Mouse (Mus musculus): ENCODE results near the gene Ube2k.
A peak's percentile ranks its signal among the peaks of the same experiment; 100 is the strongest.
"Not testable (repeated sequence)": the region's sequence is repeated elsewhere in the genome, so short reads cannot be mapped to it uniquely, and the experiment has no call there.

Gene Ube2k

DNA sequence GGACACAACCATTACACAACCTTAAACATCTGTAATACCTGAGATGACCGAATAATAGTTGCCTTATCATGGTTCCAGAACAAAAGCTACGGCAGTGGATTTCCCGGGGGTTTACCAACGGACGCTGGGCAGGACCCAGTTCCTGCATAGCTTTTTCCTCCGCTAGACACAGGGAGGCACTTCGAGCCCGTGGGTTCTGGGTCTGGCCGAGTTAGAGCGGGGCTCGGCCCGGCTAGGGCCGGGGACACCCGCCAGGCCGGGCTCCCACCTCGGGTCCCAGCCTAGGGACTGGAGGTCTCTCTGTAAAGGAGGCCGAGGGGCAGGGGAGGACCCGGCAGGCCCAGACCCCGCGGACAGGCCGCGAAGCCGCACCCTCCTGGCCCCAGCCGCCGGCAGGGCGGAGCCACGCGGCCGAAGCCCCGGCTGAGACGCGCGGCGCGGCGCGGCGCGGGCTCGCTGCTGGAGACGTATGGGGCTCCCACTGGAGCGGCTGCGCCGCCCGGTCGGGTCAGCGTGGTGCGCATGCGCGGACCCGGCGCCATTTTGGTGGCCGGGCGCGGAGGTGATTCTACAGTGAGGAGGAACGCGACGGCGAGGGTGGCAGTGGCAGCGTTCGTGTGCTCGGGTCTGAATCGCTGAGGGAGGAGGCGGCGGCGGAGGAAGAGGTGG lies at the start of gene Ube2k, which contains the start of gene Smim14:
Ube2k (plus strand) TSS at position 483 of the 669 bp plus-strand sequence.
Smim14 (minus strand) TSS at position 434 of the 669 bp plus-strand sequence.
- DNase-seq (ENCODE audit: low spot score): peak; percentile 89

DNA sequence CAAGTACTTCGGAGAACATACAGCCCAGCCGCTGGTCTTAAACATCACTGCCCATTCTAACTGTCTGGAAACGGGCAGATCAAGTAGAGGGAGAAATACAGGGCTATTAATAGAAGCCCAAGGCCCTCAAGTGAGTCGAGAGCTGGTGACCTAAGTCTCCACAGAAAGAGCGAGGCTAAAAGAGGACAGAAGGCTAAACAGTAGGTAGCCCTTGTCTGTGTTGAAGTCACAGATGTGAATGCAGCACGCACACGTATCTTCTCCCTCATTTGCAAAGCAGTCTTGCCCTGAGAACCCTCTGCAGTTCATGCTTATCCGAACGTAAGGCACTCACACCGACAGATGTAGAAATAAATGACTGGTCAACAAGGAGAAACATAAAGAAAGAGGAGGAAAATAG lies 49.7 kb upstream of the Ube2k start:
- DNase-seq (ENCODE audit: low spot score): no peak

DNA sequence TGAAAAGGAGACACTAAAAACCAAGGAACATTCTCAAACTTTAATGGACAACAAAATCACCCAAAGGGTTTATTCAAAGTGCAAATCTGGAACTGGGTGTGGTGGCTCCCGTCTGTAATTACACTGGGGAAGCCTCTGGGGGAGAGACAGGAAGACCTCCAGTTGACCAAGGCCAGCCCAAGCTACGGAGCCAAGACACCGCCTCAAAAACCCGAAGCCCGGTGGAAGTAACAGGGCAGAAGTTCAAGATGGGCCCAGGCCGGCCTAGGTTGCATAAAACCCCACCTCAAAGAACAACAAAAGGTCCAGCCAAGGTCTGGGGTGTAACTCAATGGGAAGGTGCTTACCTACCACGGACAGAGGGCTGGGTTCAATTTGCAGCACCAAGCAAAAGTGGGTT lies 48.3 kb upstream of the Ube2k start:
- DNase-seq (ENCODE audit: low spot score): no peak

DNA sequence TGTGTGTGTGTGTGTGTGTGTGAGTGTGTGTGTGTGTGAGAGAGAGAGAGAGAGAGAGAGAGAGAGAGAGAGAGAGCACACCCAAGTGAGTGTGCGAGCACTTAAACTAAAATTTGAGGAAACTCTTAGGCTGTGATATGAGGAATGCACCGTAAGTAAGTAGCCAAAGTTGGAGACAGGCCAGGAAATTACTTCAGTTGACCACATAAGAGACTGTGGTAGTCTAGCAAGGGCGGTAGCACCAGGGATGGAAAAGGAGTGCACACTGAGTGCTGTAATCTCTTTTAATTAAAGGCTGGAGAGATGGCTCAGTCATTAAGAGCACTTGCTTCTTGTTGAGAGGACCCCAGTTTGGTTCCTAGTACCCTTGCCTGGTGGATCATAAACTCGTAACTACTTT lies 47.2 kb upstream of the Ube2k start:
- DNase-seq (ENCODE audit: low spot score): no peak

DNA sequence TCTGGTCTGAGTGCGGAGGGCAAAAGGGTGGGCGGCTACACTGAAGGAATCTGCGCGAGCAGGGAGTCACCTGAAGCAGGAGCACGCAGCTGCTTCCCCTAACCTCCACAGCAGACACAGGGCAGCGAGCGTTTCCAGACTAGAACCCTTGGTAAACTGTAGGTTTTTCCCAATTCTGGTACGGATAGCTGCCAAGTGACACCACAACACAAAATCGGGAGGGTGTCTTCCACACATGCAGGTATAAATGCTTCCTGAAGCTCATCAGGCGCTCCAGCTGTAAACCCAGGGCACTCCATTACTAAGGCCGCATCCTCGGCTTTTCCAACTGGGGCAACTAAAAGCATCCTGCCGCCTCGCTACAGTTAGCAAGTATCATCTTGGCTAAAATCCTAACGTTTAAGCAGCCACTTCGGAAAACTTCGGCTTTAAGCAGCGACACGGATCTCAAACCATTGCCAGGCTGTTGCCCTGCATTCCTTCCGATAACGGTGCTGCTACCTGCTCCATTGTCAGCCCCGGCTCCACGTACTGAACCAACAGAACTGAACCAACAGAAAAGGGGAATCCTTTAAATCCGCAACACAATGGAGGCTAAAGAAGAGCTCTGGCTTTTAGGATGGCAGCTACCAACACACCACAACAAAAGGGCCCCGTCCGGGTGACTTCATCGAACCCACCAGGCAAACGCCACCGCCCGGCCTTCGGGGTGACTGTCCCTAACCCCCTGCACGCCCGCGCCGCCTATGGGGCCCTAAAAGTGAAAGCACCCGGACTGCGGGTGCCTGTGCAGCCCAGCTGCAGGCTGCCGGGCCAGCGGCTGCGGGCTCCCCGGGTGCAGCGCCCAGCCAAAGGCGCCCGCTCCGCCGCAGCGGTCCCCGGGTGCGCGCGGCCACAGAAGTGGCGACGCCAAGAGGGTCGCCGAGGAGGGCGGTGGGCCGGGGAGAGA lies 45.0 kb upstream of the Ube2k start:
- DNase-seq (ENCODE audit: low spot score): peak; percentile 61

DNA sequence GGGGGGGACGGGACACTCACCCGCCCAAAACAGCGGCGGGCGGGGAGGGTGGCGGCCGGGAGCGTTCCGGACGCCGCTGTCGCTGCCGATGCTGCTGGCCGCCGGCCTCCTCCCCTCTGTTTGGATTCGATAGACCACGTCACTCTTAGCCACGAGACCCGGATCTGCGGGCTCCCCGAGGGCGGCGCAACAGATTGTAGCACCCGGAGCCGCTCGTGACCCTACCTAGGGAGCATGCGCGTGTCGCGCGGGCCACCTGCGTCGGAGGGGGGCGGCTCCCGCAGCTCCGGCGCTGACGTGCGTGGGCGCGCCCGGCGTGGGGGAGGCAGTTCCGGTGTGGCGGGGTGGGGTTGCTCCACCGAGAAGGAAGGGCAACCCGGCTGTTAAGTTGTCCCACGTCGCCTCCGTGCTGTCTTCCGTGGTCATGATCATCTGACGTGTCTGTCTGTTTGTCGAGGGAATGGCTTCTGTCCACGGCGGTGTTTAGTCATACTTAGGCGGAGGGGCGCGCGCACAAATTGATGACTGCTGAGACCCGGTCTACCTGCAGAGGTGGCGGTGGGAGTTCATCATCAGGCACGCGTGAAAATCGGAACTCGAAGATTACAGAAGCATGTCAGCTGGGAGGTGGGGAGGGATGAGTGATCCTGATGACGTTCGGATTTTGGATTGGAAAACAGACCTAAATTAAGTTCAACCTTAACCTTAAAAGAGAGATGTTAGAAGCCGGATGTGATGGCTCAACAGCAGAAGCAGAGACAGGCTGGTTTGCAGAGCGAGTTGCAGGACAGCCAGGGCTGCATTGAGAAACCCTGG lies 44.1 kb upstream of the Ube2k start, which contains the start of gene Gm43552:
Gm43552 (minus strand) TSS at position 118 of the 816 bp plus-strand sequence.
- peak; percentile 81 for DNase-seq (ENCODE audit: low spot score)

DNA sequence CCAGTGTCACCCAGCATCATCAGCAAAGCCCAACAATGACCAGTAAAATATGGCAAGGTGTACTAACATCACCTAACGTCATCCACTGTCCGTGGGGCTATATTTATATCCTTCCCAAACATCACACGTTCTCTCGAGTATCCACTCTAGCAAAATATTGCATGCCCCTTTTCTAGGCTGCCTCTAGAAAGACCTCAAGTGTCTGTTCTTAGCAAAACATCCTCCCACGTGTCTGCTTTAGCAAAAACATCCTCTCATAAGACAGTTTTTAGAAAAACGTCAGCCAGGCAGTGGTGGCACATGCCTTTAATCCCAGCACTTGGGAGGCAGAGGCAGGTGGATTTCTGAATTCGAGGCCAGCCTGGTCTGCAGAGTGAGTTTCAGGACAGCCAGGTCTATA lies 36.8 kb upstream of the Ube2k start:
- DNase-seq (ENCODE audit: low spot score): no peak

DNA sequence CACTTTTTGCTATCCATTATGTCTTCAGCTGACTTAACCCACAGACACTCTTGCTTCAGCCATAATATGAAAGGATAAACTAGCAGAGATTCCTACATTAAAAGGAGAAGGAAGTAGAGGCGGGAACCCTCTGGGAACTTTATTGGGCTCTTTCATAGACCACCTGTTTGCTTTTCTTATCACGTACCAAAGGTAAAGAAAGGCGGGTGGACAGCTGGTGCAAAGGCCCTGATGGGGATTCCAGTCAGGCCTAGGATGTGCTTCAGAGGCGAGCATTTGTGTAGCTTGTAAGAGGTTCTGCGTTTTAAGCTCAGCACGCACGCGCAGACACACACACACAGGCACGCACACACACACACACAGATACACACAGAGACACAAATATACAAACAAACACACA lies 35.6 kb upstream of the Ube2k start:
- DNase-seq (ENCODE audit: low spot score): no peak

DNA sequence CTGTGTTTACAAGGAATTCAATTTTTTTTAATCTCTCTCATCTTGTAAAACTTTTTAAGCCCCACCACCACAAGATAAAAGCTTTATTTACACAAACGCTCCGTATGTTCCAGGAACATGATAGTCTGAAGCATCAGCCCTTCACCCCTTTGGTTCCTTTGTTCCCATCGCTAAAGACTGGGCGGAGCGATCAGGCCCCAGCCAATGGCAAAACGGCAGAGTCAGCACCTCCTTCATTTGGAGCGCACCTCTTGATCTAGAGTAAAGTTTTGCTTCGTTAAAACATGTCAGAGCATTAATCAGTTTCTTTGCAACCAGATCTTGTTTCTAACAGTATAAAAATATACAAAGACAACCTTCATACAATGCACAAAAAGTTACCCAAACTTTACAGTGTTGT lies 31.2 kb upstream of the Ube2k start:
- DNase-seq (ENCODE audit: low spot score): peak; percentile 37

DNA sequence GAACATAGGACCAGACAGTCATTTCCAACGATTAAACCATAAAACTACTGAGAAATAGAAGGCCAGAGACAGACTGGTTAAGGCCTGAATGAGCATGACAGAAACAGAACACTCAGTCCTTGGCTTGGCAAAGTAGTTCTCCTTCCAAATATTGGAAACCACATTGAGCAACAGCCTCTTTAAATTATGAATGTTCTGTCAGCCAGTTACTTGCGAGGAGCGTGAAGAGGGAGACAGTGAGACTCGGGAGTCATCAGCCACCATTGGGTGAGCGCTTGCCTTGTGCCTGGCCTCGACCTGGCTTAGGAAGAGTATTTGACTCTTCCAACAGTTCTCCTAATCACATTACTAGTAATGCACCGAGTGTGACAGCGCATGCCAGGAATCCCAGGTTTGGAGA lies 28.6 kb upstream of the Ube2k start:
- no peak for DNase-seq (ENCODE audit: low spot score)

DNA sequence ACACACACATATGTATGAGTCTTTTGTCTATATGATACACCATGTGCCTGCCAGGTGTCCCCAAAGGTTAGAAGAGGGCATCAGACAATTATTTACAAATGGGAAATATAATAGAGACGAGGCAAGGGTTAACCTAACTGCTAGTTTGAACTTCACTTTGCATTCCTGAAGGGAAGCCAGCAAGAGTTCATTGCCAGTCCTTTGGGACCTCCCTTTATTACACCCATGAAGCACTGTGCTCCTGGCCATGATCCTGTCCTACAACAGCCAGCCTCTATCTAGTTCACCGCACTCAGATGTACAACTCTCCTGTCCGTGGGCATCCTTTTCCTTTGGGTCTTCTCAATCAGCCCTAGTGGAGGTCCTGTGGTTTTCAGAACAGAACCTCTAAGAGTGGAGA lies 23.5 kb upstream of the Ube2k start:
- no peak for DNase-seq (ENCODE audit: low spot score)

DNA sequence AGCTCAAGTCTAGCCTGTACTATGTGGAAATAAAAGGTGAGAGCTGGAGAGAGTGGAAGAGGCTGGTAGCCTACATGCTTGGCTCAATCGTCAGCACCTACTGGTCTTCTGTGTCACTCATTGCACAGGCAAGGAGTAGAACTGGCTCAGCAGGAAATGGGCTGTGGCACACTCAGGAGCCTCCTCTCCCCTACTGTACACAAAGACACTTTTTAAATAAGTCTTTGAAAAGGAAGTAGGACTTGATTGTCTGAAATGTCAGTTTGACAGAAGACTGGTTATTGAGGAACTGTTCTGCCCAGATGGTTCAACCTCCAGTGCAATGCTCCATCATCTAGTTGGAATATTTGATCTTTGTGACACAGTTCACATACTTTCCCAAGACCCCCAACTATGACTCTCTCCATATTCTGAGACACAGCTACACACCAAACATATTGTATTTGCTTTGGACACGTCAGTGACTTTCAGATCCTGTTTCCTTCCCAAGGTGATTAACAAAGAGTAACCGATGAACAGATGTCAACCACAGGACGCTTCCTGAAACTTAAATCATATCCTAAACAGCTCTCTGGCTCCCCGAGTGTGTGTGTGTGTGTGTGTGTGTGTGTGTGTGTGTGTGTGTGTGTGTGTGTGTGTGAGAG lies 22.3 kb upstream of the Ube2k start:
- DNase-seq (ENCODE audit: low spot score): no peak

DNA sequence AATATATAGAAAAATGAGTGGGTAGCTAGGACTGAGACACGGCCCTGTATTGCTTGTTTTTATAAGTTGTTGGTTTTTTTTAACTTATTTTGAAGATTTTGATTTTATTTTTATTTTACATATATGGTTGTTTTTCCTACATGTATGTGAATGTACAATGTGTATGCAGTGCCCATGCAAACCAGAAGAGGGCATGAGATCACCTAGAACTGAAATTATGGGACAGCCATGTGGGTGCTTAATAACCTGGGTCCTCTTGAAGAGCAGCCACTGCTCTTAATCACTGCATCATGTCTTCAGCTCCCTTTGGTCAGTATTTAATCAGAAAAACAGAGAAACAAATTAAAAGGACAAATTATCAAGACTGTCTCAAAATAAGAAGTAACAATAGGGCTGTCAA lies 15.2 kb upstream of the Ube2k start:
- peak; percentile 31 for DNase-seq (ENCODE audit: low spot score)

DNA sequence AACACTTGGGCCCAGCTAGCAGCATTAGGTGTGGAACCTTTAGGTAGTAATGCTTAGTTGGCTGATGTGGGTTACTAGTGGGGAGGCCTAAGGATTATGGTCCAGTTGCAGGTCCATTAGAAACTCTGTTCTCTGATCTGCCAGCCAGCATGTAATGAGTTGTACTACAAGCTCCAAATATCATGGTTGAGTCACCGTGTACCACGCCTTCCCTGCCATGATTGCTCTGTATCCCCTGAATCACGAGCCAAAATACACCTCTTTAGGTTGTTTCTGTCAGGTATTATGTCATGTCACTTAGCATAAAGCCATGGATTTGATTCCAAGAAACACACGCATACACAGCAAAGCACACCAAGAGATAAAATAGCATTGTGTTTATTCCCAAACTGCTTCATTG lies 12.2 kb upstream of the Ube2k start:
- DNase-seq (ENCODE audit: low spot score): no peak

DNA sequence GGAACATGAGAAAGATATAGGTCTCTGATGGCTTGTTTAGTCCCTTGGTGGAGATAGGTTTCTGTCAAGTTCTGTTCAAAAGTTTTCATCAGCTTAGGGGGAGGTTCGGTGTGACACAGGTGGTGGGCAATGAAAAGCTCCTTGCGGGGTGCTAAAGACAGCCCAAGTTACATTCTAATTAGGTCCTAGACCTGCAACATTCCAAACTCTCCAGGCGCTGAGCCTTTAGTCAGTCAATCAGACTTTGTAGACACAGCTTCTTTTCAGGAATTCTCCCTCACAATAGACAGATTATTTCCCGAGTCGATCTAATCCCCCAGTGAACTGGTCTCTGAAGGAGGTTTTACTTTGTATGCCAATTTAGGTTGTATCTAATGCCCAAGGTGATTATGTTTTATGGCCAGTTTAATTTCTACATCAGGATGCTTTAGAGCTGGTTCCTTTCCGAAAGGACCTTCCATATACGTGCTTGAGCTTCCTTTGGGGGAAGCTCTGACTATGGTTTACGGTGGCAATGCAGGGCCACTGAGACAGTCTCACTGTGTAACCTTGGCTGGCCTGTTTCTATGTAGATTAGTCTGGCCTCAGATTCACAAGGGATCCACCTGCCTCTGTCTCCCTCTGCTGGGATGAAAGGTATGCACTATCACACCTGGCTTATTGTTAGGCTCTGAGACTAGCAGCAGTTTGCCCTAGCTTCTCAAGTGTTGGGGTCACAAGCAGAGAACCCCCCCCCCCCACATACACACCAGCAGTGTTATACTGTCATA lies 11.2 kb upstream of the Ube2k start:
- no peak for DNase-seq (ENCODE audit: low spot score)

DNA sequence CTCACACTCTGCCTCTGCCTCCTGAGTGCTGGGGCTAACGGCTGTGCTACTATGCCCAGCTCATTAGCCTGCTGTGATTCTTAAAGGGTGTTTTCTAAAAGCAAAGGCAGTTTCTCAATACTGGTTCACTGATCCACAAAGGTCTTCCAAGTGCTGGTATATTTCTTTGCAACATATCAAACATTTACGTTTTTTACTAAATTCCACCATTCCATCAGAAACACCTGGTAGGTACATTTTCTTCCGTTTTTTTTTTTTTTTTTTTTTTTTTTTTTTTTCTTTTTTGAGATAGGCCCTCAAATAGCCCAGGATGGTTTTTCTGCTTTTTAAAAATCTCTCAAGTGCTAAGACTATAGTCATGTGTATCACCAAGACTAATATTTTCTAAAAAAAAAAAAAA lies 5.8 kb upstream of the Ube2k start:
- DNase-seq (ENCODE audit: low spot score): no peak

DNA sequence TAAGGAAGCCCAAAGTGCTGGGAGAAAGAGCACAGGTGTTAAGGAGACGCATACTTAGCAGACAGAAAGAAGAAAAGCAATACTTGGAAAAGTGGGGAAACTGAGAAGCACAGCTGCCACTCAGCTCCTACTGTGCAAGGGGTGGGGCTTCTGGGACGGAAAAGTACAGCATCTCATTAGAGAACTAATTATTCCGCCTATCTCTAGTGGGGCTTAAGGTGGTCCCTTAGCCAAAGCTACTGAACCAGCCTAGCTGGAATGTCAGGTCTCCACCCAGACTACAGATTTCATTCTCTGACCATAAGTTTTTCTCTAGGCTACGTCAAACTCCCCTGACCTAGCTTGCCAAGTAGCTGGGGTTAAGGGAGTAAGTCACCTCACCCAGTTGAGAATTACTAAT lies 2.5 kb upstream of the Ube2k start:
- no peak for DNase-seq (ENCODE audit: low spot score)

DNA sequence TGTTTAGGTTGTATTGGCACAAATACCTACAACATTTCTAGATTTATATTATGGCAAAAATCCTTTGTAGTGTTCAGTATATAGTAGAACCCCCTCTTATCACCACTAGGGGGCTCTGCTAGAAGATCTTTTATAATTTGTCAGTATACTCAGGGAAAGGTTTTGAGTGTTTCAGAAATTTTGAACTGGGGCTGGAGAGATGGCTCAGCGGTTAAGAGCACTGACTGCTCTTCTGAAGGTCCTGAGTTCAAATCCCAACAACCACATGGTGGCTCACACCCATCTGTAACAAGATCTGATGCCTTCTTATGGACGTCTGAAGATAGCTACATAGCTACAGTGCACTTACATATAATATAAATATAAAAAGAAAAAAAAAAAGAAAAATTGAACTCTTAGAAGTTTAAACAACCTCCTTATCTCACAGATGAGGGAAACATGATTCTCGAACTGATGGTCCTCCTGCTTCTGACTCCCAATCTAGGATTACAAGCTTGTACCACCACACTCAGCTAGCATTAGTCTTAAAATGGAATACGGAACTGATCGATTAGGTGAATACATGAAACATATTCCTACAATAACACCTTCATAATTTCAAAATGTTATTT lies 1.5 kb upstream of the Ube2k start:
- peak; percentile 79 for DNase-seq (ENCODE audit: low spot score)

DNA sequence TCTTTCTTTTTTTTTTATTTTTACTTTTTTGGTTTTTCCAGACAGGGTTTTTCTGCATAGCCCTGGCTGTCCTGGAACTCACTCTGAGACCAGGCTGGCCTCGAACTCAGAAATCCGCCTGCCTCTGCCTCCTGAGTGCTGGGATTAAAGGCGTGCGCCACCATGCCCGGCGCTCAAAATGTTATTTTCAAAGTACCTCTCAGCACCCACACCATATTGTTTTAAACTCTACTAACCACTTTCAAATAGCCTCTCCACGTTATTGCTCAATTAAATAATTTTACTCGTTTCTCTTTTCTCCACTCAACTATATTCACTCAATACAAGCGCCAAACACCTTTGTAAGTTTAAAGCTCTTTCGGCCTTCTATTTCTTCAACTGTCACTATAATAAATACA lies 966 bp upstream of the Ube2k start:
- not testable (repeated sequence) for DNase-seq (ENCODE audit: low spot score)

DNA sequence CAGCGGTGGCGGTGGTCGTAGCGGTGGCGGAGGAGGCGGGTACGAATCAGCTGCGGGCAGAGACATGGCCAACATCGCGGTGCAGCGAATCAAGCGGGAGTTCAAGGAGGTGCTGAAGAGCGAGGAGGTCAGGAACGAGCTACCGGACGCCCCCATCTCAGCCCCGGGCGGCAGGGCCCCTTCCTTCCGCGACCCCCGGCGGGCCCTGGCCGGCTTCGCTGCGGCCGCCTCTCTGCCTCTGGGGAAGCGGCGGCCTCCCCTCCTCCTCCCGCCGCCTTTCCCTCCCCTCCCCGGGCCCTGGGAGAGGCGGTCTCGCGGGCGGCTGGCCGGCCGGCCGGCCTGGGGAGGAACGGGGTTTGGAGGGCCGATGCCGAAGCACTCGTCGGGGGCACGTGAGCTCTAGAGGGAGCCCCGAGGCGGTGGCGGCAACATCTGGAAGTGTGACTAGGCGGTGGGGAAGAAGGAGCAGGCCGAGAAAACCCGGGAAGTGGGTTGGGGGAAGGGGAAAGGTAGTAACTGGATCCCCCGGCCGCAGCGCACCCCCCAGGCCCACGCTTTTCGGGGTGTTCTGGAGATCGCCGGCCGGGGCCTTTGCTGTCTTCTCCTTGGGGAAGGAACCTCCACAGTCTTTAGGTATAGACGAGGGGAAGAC lies 513 bp downstream of the Ube2k start:
- DNase-seq (ENCODE audit: low spot score): peak; percentile 54
